23 mouse cellular contexts compared by ENCODE assay signal in genomic region chr1:63434052-63434451, GRCm38 (mm10). TPM values are rescaled to one million over a fixed set of nuclear protein-coding genes. Genes with fewer than 3 reads are reported as not detected.
DNase-seq lines count a peak whose midpoint lies in the region; ATAC-seq and TF ChIP-seq lines count a peak whose summit lies in the region.
"Had no signal": no experiment of that assay in that cellular context is flagged by ENCODE, and none has a peak within 500 bp of the region (broad histone marks: within the 10 kb centered on the region; RNA-seq: fewer than 3 reads in every experiment).

No protein-coding gene starts in this region.

- no peak for TF ChIP-seq CTCF in liver, adult 2 months (IDR thresholded peaks at IDR 0.05; ENCODE audit: low read depth, low read length)

- H3K4me1 ChIP-seq in heart, embryonic 12.5 days (replicated peaks): no peaks in the 10 kb centered on the region
- no peaks in the 10 kb centered on the region for H3K4me1 ChIP-seq in liver, adult 2 months (ENCODE audit: control insufficient read depth, insufficient read depth, low read length)
- H3K4me1 ChIP-seq in liver, embryonic 12.5 days: no peaks in the 10 kb centered on the region
- no peaks in the 10 kb centered on the region for H3K4me1 ChIP-seq in midbrain, embryonic 11.5 days (ENCODE audit: control insufficient read depth, insufficient read depth, low read length)
- H3K4me1 ChIP-seq in midbrain, embryonic 16.5 days (ENCODE audit: control insufficient read depth, insufficient read depth, low read length): no peaks in the 10 kb centered on the region
- H3K4me1 ChIP-seq: embryonic facial prominence, embryonic 12.5 days; forebrain, embryonic 15.5 days; hindbrain, embryonic 15.5 days had no signal

- intact Hi-C loops in left cerebral cortex, postnatal 36 days (cut with DNase I): no loop called here

- no peak overlapping the region for H3K9ac ChIP-seq in heart, embryonic 12.5 days
- no peak overlapping the region for H3K9ac ChIP-seq in liver, adult 2 months (ENCODE audit: low read depth, low read length)
- no peak overlapping the region for H3K9ac ChIP-seq in liver, embryonic 12.5 days
- H3K9ac ChIP-seq in midbrain, embryonic 11.5 days (ENCODE audit: low read length): no peak overlapping the region
- no peak overlapping the region for H3K9ac ChIP-seq in midbrain, embryonic 16.5 days (ENCODE audit: low read depth, low read length)
- H3K9ac ChIP-seq: embryonic facial prominence, embryonic 12.5 days; forebrain, embryonic 15.5 days; heart, embryonic 15.5 days; hindbrain, embryonic 15.5 days had no signal

- no peak for TF ChIP-seq POLR2A in liver, adult 2 months (IDR thresholded peaks at IDR 0.05; ENCODE audit: extremely low read depth, insufficient read depth, low read length)

- no peaks in the 10 kb centered on the region for H3K9me3 ChIP-seq in heart, embryonic 12.5 days (replicated peaks)
- no peaks in the 10 kb centered on the region for H3K9me3 ChIP-seq in liver, embryonic 12.5 days (replicated peaks)
- H3K9me3 ChIP-seq in midbrain, embryonic 11.5 days (ENCODE audit: control insufficient read depth, low read length): no peaks in the 10 kb centered on the region
- no peaks in the 10 kb centered on the region for H3K9me3 ChIP-seq in midbrain, embryonic 16.5 days (replicated peaks; ENCODE audit: control insufficient read depth, low read length, poor library complexity, severe bottlenecking)
- H3K9me3 ChIP-seq: embryonic facial prominence, embryonic 12.5 days; forebrain, embryonic 15.5 days; G1E; heart, embryonic 10.5 days; heart, embryonic 15.5 days; hindbrain, embryonic 15.5 days had no signal

- no peak overlapping the region for H3K4me2 ChIP-seq in heart, embryonic 12.5 days
- no peak overlapping the region for H3K4me2 ChIP-seq in liver, embryonic 12.5 days
- no peak overlapping the region for H3K4me2 ChIP-seq in midbrain, embryonic 11.5 days
- H3K4me2 ChIP-seq in midbrain, embryonic 16.5 days (ENCODE audit: low read length): no peak overlapping the region
- H3K4me2 ChIP-seq: embryonic facial prominence, embryonic 12.5 days; forebrain, embryonic 15.5 days; heart, embryonic 15.5 days; hindbrain, embryonic 15.5 days had no signal

- H3K4me3 ChIP-seq in heart, embryonic 12.5 days: no peak overlapping the region
- H3K4me3 ChIP-seq in liver, adult 2 months (ENCODE audit: insufficient read depth, low read depth, low read length): no peak overlapping the region
- no peak overlapping the region for H3K4me3 ChIP-seq in liver, embryonic 12.5 days
- no peak overlapping the region for H3K4me3 ChIP-seq in midbrain, embryonic 11.5 days (ENCODE audit: low read depth, low read length)
- H3K4me3 ChIP-seq in midbrain, embryonic 16.5 days (ENCODE audit: low read depth, low read length): no peak overlapping the region
- H3K4me3 ChIP-seq: embryonic facial prominence, embryonic 12.5 days; forebrain, embryonic 15.5 days; heart, embryonic 10.5 days; heart, embryonic 15.5 days; hindbrain, embryonic 15.5 days had no signal

- 39% methylated on average over 7 of the region's 7 CpGs for WGBS in heart, embryonic 12.5 days
- 63% methylated on average over 7 of the region's 7 CpGs for WGBS in liver, adult 2 months
- WGBS in liver, embryonic 12.5 days (ENCODE audit: insufficient replicate concordance): 59% methylated on average over 7 of the region's 7 CpGs
- 71% methylated on average over 7 of the region's 7 CpGs for WGBS in midbrain, embryonic 11.5 days
- 57% methylated on average over 7 of the region's 7 CpGs for WGBS in midbrain, embryonic 16.5 days

- ATAC-seq in heart, embryonic 12.5 days (ENCODE audit: insufficient number of reproducible peaks, low FRiP score): no peak
- no peak for ATAC-seq in liver, embryonic 12.5 days
- ATAC-seq in midbrain, embryonic 11.5 days (ENCODE audit: low FRiP score): peak; percentile 69; the same call in 1 of the 2 replicates
- ATAC-seq in midbrain, embryonic 16.5 days: no peak
- ATAC-seq: CD4-positive, CD25-positive, alpha-beta regulatory T cell, adult 4 months; forebrain, embryonic 15.5 days had no signal

- H3K27me3 ChIP-seq in heart, embryonic 12.5 days (replicated peaks): peaks cover 2% of the 10 kb centered on the region
- no peaks in the 10 kb centered on the region for H3K27me3 ChIP-seq in liver, adult 2 months (ENCODE audit: control insufficient read depth, insufficient read depth, low read length)
- no peaks in the 10 kb centered on the region for H3K27me3 ChIP-seq in liver, embryonic 12.5 days (replicated peaks)
- no peaks in the 10 kb centered on the region for H3K27me3 ChIP-seq in midbrain, embryonic 11.5 days (ENCODE audit: control insufficient read depth, insufficient read depth, low read length)
- H3K27me3 ChIP-seq in midbrain, embryonic 16.5 days (ENCODE audit: control insufficient read depth, insufficient read depth, low read depth, low read length): no peaks in the 10 kb centered on the region
- H3K27me3 ChIP-seq: embryonic facial prominence, embryonic 12.5 days; forebrain, embryonic 15.5 days; heart, embryonic 15.5 days; hindbrain, embryonic 15.5 days had no signal

- H3K27ac ChIP-seq in heart, embryonic 12.5 days (ENCODE audit: poor library complexity, severe bottlenecking): no peak overlapping the region
- no peak overlapping the region for H3K27ac ChIP-seq in liver, adult 2 months (replicated peaks; ENCODE audit: insufficient read depth, low read depth, low read length)
- H3K27ac ChIP-seq in liver, embryonic 12.5 days: no peak overlapping the region
- no peak overlapping the region for H3K27ac ChIP-seq in midbrain, embryonic 11.5 days (ENCODE audit: low read depth, low read length)
- H3K27ac ChIP-seq in midbrain, embryonic 16.5 days (ENCODE audit: low read length): no peak overlapping the region
- H3K27ac ChIP-seq: embryonic facial prominence, embryonic 12.5 days; forebrain, embryonic 15.5 days; heart, embryonic 10.5 days; heart, embryonic 15.5 days; hindbrain, embryonic 15.5 days had no signal

- H3K79me2 ChIP-seq in liver, adult 2 months (ENCODE audit: control insufficient read depth, insufficient read depth, low read length): no peaks in the 10 kb centered on the region

- DNase-seq in heart, adult 11 months: peak; percentile 60
- DNase-seq in liver, adult 2 months (ENCODE audit: extremely low read depth, low read depth, low spot score): peak; percentile 31
- no peak for DNase-seq in midbrain, embryonic 11.5 days (ENCODE audit: low spot score, missing footprints)
- DNase-seq in left cerebral cortex, postnatal 36 days (ENCODE audit: low spot score in 2 of 2): no peak
- DNase-seq: adrenal gland, adult 8-10 months; adrenal gland, postnatal 36 days; B cell, adult 2 months; cerebellum, adult 11 months; cerebellum, adult 8-10 months; cerebellum, postnatal 14 days; gastrocnemius, postnatal 36 days; heart, adult 18-20 months had no signal

- no peaks in the 10 kb centered on the region for H3K36me3 ChIP-seq in heart, embryonic 12.5 days
- H3K36me3 ChIP-seq in liver, adult 2 months (ENCODE audit: control insufficient read depth, insufficient read depth, low read length): no peaks in the 10 kb centered on the region
- H3K36me3 ChIP-seq in liver, embryonic 12.5 days: no peaks in the 10 kb centered on the region
- H3K36me3 ChIP-seq in midbrain, embryonic 11.5 days (ENCODE audit: control insufficient read depth, insufficient read depth, low read length): no peaks in the 10 kb centered on the region
- no peaks in the 10 kb centered on the region for H3K36me3 ChIP-seq in midbrain, embryonic 16.5 days (ENCODE audit: control insufficient read depth, insufficient read depth, low read length)
- H3K36me3 ChIP-seq: embryonic facial prominence, embryonic 12.5 days; forebrain, embryonic 15.5 days; G1E; heart, embryonic 10.5 days; heart, embryonic 15.5 days; hindbrain, embryonic 15.5 days had no signal

RNA-seq across cellular contexts. Expression of gene Adam23, which starts 11.6 kb away (rescaled TPM):
- 2.1 TPM in 2 replicates for polyA plus RNA-seq in heart, embryonic 12.5 days (2016; fragmentation: Nextera tagmentation; extraction: Ambion mirVana)
- total RNA-seq in liver, adult 2 months (2014; rRNA removed): 17.3 and 25.0 TPM in 2 replicates
- polyA plus RNA-seq in liver, adult 2 months (2012; rRNA removed): 2.0 and 2.8 TPM in 2 replicates
- polyA plus RNA-seq in liver, embryonic 12.5 days (2016; fragmentation: Nextera tagmentation; extraction: Ambion mirVana): 0.13 and 0.49 TPM in 2 replicates
- polyA plus RNA-seq in midbrain, embryonic 11.5 days (2014; fragmentation: Nextera tagmentation; extraction: Ambion mirVana): 8.0 and 9.1 TPM in 2 replicates
- polyA plus RNA-seq in midbrain, embryonic 16.5 days (2015; fragmentation: Nextera tagmentation; extraction: Ambion mirVana): 13.7 and 14.7 TPM in 2 replicates
- total RNA-seq in left cerebral cortex, postnatal 36 days (2021): 100 to 1,000 TPM; 151 to 154 TPM
- total RNA-seq: common myeloid progenitor, adult 5-6 weeks had no signal
- polyA plus RNA-seq: G1E had no signal

Comparison
In these comparisons a context has a peak if more than half of its experiments do, and no peak if none do; other contexts are left out.
1. DNase-seq: peak in heart, adult 11 months (single experiment) and liver, adult 2 months (single experiment); none in midbrain, embryonic 11.5 days (single experiment) and left cerebral cortex, postnatal 36 days (0 of 2).